Mouse (Mus musculus) brain, embryonic 14.5 days (tissue): Measurements from ENCODE around the gene Gatb.

Source experiments
- CTCF ChIP-seq: fragments of 200-500 bp; IDR thresholded peaks from 2 replicates; pipeline ENCODE4 v1.5.1; 2012; ENCODE audit warnings: inconsistent platforms, mild to moderate bottlenecking, moderate library complexity, borderline replicate concordance; ENCODE audit not compliant: insufficient read depth, insufficient read length; ENCODE audit errors: extremely low read depth
- POLR2A ChIP-seq: fragments of 200-500 bp; IDR thresholded peaks from 2 replicates; pipeline ENCODE4 v1.6.1; 2012; ENCODE audit warnings: mild to moderate bottlenecking, inconsistent platforms, borderline replicate concordance; ENCODE audit not compliant: poor library complexity, insufficient read depth, insufficient read length, severe bottlenecking; ENCODE audit errors: extremely low read depth

- TF ChIP-seq POLR2A (no peak), CTCF (no peak)
Measured at GRCm38 (mm10) chr3:85681136-85681535, 107.2 kb downstream of the Gatb start.
